Mouse (Mus musculus) ES-E14 (cell line): ENCODE results near the gene Eif4ebp2.

Experiments used
- CHD2 ChIP-seq: IDR thresholded peaks from 2 replicates; pipeline ENCODE4 v1.6.1; 2014; ENCODE audit warnings: mild to moderate bottlenecking, low read depth, low read length, inconsistent platforms
- HCFC1 ChIP-seq: IDR thresholded peaks from 2 replicates; pipeline ENCODE4 v1.6.1; 2012; ENCODE audit warnings: low read length, inconsistent platforms, borderline replicate concordance; ENCODE audit not compliant: insufficient read depth
- MAFK ChIP-seq: IDR thresholded peaks from 2 replicates; pipeline ENCODE4 v1.6.1; 2014; ENCODE audit warnings: mild to moderate bottlenecking, low read depth, low read length, inconsistent platforms; ENCODE audit not compliant: insufficient read depth
- ZC3H11A ChIP-seq: IDR thresholded peaks from 2 replicates; pipeline ENCODE4 v1.6.1; 2012; ENCODE audit warnings: low read depth, mild to moderate bottlenecking, inconsistent platforms, low read length, borderline replicate concordance

GRCm38 (mm10) chr10:61496231-61496630, 43.8 kb upstream of the Eif4ebp2 start:
- TF ChIP-seq MAFK (no peak), ZC3H11A (no peak), CHD2 (no peak), HCFC1 (no peak)
